Mouse (Mus musculus): ENCODE results near the gene Zmym6. TPM values are rescaled to one million over a fixed set of nuclear protein-coding genes. Genes with fewer than 3 reads are reported as not detected.

The Zmym6 gene
- polyA plus RNA-seq, 1 experiment from 2014 or later: 41.0 TPM

DNA sequence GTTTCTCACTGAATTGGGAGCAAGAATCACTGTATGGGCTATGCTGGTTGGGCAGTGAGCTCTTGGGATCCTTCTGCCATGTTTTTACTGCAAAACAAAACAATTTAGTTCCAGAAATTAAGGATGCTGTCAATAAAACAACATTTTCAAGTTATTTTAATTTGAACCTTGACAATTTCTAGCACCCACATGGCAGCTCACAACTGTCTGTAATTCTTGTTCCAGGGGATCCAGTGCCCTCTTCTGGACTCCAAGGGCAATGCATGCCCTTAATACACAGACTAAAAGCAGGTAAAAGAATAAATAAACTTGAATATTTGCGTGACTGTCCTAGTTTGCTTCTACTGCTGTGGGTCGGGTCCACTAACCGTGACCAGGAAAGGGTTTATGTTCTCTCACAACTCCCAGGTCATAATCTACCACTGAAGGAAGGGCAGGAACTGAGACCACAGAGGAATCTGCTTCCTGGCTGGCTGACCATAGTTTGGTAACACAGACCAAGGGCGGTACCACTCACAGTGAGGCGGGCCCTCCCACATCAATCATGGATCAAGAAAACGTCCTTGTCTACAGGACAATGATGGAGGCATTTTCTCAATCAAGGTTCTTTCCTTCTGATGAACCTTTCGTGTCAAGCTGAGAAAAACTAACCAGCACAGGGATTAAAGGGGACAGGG, 22.5 kb upstream of the Zmym6 start:
- H3K27me3 ChIP-seq (ENCODE audit: control insufficient read depth, insufficient read depth, low read depth, low read length): no peaks in the 10 kb centered on the region
- WGBS: 85% methylated on average over 7 of the region's 7 CpGs
- no peak for ATAC-seq

GRCm38 (mm10) chr4:127060585-127061290, 16.4 kb upstream of the Zmym6 start, which contains the start of gene Zmym1:
Zmym1 (minus strand) TSS chr4:127061152.
- Histone ChIP-seq H3K4me1 (ENCODE audit: control insufficient read depth, insufficient read depth, low read length) (0 out of 2 replicates have a peak, but pooled peaks cover 2% of the 10 kb centered on the region), H3K36me3 (ENCODE audit: control insufficient read depth, insufficient read depth, low read length) (peaks cover 8% of the 10 kb centered on the region; the same call in 1 of the 2 replicates), H3K9ac (ENCODE audit: low read depth, low read length) (peak within 1 kb of the TSS; percentile 69), H3K4me3 (ENCODE audit: low read depth, low read length) (peak within 1 kb of the TSS; percentile 66), H3K27me3 (ENCODE audit: control insufficient read depth, insufficient read depth, low read depth, low read length) (no peaks in the 10 kb centered on the region), H3K9me3 (replicated peaks; ENCODE audit: control insufficient read depth, low read length, poor library complexity, severe bottlenecking) (no peaks in the 10 kb centered on the region), H3K27ac (ENCODE audit: low read length) (peak within 1 kb of the TSS; percentile 26; the same call in 1 of the 2 replicates), H3K4me2 (ENCODE audit: low read length) (peak within 1 kb of the TSS; percentile 55)
- under 1% methylated on average over 38 of the region's 38 CpGs for WGBS
- peak; percentile 91 for ATAC-seq

More for the DNA sequence above, 22.5 kb upstream of the Zmym6 start:
- H3K4me2 ChIP-seq (ENCODE audit: low read length): no peak overlapping the region
- H3K27ac ChIP-seq (ENCODE audit: low read length): no peak overlapping the region
- no peak overlapping the region for H3K9ac ChIP-seq (ENCODE audit: low read depth, low read length)
- H3K4me3 ChIP-seq (ENCODE audit: low read depth, low read length): no peak overlapping the region
- H3K36me3 ChIP-seq (ENCODE audit: control insufficient read depth, insufficient read depth, low read length): peaks cover 14% of the 10 kb centered on the region; the same call in 1 of the 2 replicates
- H3K4me1 ChIP-seq (ENCODE audit: control insufficient read depth, insufficient read depth, low read length): no peaks in the 10 kb centered on the region
- no peaks in the 10 kb centered on the region for H3K9me3 ChIP-seq (replicated peaks; ENCODE audit: control insufficient read depth, low read length, poor library complexity, severe bottlenecking)

DNA sequence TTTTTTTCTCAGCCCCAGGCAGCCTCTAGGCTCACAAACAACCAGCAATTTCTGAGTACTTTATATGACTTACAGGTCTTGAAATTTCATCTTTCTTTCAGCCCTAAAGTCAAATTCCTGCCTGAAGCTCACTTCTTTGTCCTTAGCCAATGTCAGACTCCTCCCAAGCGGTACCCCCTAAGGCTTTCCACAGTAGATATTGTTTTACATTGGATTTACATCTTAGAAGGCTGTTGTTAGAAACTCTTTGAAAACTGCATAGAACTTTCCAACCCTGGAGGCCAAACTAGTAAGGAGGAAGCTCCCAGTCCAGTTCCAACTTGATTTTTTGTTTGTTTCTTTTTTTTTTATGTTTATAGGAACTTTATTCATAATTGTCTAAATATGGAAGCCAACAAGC, 13.1 kb upstream of the Zmym6 start:
- Histone ChIP-seq H3K4me1 (ENCODE audit: control insufficient read depth, insufficient read depth, low read length) (0 out of 2 replicates have a peak, but pooled peaks cover 2% of the 10 kb centered on the region), H3K9ac (ENCODE audit: low read depth, low read length) (no peak overlapping the region), H3K4me2 (ENCODE audit: low read length) (no peak overlapping the region), H3K9me3 (replicated peaks; ENCODE audit: control insufficient read depth, low read length, poor library complexity, severe bottlenecking) (no peaks in the 10 kb centered on the region), H3K27ac (ENCODE audit: low read length) (no peak overlapping the region), H3K4me3 (ENCODE audit: low read depth, low read length) (no peak overlapping the region), H3K36me3 (ENCODE audit: control insufficient read depth, insufficient read depth, low read length) (no peaks in the 10 kb centered on the region), H3K27me3 (ENCODE audit: control insufficient read depth, insufficient read depth, low read depth, low read length) (no peaks in the 10 kb centered on the region)
- 45% methylated on average over 1 of the region's 1 CpGs for WGBS
- ATAC-seq: no peak

- peaks cover 19% of the 10 kb centered on the region for H3K4me1 ChIP-seq (ENCODE audit: control insufficient read depth, insufficient read depth, low read length)
- no peak overlapping the region for H3K9ac ChIP-seq (ENCODE audit: low read depth, low read length)
- no peaks in the 10 kb centered on the region for H3K27me3 ChIP-seq (ENCODE audit: control insufficient read depth, insufficient read depth, low read depth, low read length)
- no peak for ATAC-seq
- H3K4me3 ChIP-seq (ENCODE audit: low read depth, low read length): no peak overlapping the region
- H3K9me3 ChIP-seq (replicated peaks; ENCODE audit: control insufficient read depth, low read length, poor library complexity, severe bottlenecking): no peaks in the 10 kb centered on the region
- H3K36me3 ChIP-seq (ENCODE audit: control insufficient read depth, insufficient read depth, low read length): no peaks in the 10 kb centered on the region
- no peak overlapping the region for H3K4me2 ChIP-seq (ENCODE audit: low read length)
- H3K27ac ChIP-seq (ENCODE audit: low read length): no peak overlapping the region
- 73% methylated on average over 1 of the region's 1 CpGs for WGBS
Measured at GRCm38 (mm10) chr4:127074915-127075314, 2.3 kb upstream of the Zmym6 start.

DNA sequence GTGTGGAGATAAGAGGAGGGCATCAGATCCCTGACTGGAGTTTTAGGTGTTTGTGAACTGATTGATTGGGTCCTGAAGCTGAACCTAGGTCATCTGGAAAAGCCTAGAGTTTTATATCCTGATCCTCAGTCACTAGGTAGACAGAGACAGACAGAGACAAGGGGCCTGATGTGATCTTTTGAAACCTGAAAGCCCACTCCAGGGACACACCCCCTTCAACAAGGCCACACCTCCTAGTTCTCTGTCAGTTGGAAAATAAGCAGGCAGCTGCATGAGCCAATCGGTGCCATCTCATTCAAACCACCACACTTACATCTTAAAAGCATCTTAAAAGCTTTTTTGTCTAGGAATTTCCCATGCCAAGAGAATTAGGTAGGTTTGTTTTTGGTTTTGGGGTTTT, 3.6 kb downstream of the Zmym6 start:
- Histone ChIP-seq H3K27me3 (ENCODE audit: control insufficient read depth, insufficient read depth, low read depth, low read length) (no peaks in the 10 kb centered on the region), H3K4me2 (ENCODE audit: low read length) (no peak overlapping the region), H3K4me3 (ENCODE audit: low read depth, low read length) (no peak overlapping the region), H3K27ac (ENCODE audit: low read length) (no peak overlapping the region), H3K36me3 (ENCODE audit: control insufficient read depth, insufficient read depth, low read length) (no peaks in the 10 kb centered on the region; the same call in 1 of the 2 replicates), H3K9me3 (replicated peaks; ENCODE audit: control insufficient read depth, low read length, poor library complexity, severe bottlenecking) (no peaks in the 10 kb centered on the region), H3K9ac (ENCODE audit: low read depth, low read length) (no peak overlapping the region), H3K4me1 (ENCODE audit: control insufficient read depth, insufficient read depth, low read length) (peaks cover 27% of the 10 kb centered on the region)
- ATAC-seq: no peak
- whole genome bisulfite sequencing: 39% methylated on average over 1 of the region's 1 CpGs

DNA sequence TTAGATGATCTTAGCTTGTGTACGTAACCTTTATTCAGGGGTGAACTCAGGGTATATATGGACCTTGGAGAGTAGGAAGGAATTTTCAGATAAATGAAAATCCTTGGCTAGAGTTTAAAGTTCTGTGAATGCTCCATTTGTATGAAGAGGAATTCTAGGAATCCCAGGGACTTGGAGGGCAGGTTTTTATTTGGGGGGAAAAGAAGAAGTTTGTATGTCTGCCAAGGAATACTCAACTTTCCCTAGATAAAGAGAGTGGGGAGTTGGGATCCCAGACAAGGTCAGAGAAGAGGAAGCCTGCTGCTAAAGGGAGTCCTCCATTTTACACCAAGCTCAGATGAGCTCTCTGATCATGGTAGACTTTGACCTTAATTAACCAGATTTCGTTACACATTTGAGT, 5.9 kb downstream of the Zmym6 start:
- no peaks in the 10 kb centered on the region for H3K9me3 ChIP-seq (replicated peaks; ENCODE audit: control insufficient read depth, low read length, poor library complexity, severe bottlenecking)
- H3K27ac ChIP-seq (ENCODE audit: low read length): no peak overlapping the region
- no peak overlapping the region for H3K9ac ChIP-seq (ENCODE audit: low read depth, low read length)
- no peak overlapping the region for H3K4me2 ChIP-seq (ENCODE audit: low read length)
- peaks cover 3% of the 10 kb centered on the region; the same call in 1 of the 2 replicates for H3K36me3 ChIP-seq (ENCODE audit: control insufficient read depth, insufficient read depth, low read length)
- ATAC-seq: no peak
- WGBS: 97% methylated on average over 2 of the region's 2 CpGs
- no peaks in the 10 kb centered on the region for H3K27me3 ChIP-seq (ENCODE audit: control insufficient read depth, insufficient read depth, low read depth, low read length)
- peaks cover 22% of the 10 kb centered on the region for H3K4me1 ChIP-seq (ENCODE audit: control insufficient read depth, insufficient read depth, low read length)
- no peak overlapping the region for H3K4me3 ChIP-seq (ENCODE audit: low read depth, low read length)

DNA sequence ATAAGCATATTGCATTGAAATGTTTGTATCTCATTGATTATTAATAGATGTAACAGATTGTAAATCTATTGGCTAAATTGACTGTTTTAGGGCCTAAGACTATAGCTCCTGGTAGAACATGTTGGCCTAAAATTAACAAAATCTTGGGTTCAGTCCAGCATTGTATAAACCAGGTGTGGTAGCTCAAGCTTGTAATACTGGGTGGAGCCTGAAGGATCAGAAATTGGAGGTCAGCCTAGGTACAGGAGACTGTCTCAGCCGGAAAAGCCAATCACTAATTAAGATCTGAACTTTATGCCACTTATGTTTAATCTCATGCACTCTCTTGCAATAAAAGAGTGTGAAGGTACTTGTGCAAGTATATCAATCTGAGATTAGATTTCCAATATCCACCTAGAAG, 8.6 kb downstream of the Zmym6 start:
- no peak overlapping the region for H3K4me2 ChIP-seq (ENCODE audit: low read length)
- 0 out of 2 replicates have a peak, but pooled peaks cover 2% of the 10 kb centered on the region for H3K4me1 ChIP-seq (ENCODE audit: control insufficient read depth, insufficient read depth, low read length)
- peaks cover 6% of the 10 kb centered on the region; the same call in 1 of the 2 replicates for H3K36me3 ChIP-seq (ENCODE audit: control insufficient read depth, insufficient read depth, low read length)
- 82% methylated on average over 1 of the region's 1 CpGs for WGBS
- H3K9ac ChIP-seq (ENCODE audit: low read depth, low read length): no peak overlapping the region
- ATAC-seq: no peak
- H3K27ac ChIP-seq (ENCODE audit: low read length): no peak overlapping the region
- no peak overlapping the region for H3K4me3 ChIP-seq (ENCODE audit: low read depth, low read length)
- no peaks in the 10 kb centered on the region for H3K27me3 ChIP-seq (ENCODE audit: control insufficient read depth, insufficient read depth, low read depth, low read length)
- no peaks in the 10 kb centered on the region for H3K9me3 ChIP-seq (replicated peaks; ENCODE audit: control insufficient read depth, low read length, poor library complexity, severe bottlenecking)

GRCm38 (mm10) chr4:127091188-127091587, 14.0 kb downstream of the Zmym6 start:
- Histone ChIP-seq H3K4me1 (ENCODE audit: control insufficient read depth, insufficient read depth, low read length) (no peaks in the 10 kb centered on the region), H3K27me3 (ENCODE audit: control insufficient read depth, insufficient read depth, low read depth, low read length) (no peaks in the 10 kb centered on the region)
- 94% methylated on average over 1 of the region's 1 CpGs for WGBS

DNA sequence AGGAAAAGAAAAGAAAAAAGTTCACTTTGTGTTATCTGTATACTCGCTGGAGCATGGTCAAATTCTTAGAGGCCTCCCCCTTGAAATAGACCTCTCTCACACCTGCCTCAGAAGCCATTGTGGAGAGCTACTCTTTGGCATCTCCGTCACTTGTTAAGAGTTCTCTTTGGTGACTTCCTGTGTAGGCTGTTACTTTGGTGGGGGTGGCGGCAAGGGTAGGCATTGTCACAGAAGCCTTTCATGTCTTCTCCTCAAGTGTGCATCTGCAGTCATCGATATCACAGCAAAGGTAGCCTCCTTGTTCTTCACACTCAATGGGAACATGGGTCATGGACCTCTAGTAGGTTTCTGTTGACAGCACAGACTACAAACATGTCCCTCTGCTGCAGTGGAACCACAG, 17.9 kb downstream of the Zmym6 start:
- WGBS: 93% methylated on average over 4 of the region's 4 CpGs
- ATAC-seq: no peak

More at GRCm38 (mm10) chr4:127091188-127091587, 14.0 kb downstream of the Zmym6 start:
- no peak overlapping the region for H3K4me3 ChIP-seq (ENCODE audit: low read depth, low read length)
- no peak for ATAC-seq
- H3K36me3 ChIP-seq (ENCODE audit: control insufficient read depth, insufficient read depth, low read length): peaks cover 8% of the 10 kb centered on the region
- no peak overlapping the region for H3K4me2 ChIP-seq (ENCODE audit: low read length)
- H3K9me3 ChIP-seq (replicated peaks; ENCODE audit: control insufficient read depth, low read length, poor library complexity, severe bottlenecking): no peaks in the 10 kb centered on the region
- H3K9ac ChIP-seq (ENCODE audit: low read depth, low read length): no peak overlapping the region
- H3K27ac ChIP-seq (ENCODE audit: low read length): no peak overlapping the region

More for the DNA sequence above, 17.9 kb downstream of the Zmym6 start:
- Histone ChIP-seq H3K36me3 (ENCODE audit: control insufficient read depth, insufficient read depth, low read length) (peaks cover 2% of the 10 kb centered on the region), H3K9ac (ENCODE audit: low read depth, low read length) (no peak overlapping the region), H3K9me3 (replicated peaks; ENCODE audit: control insufficient read depth, low read length, poor library complexity, severe bottlenecking) (no peaks in the 10 kb centered on the region), H3K27ac (ENCODE audit: low read length) (no peak overlapping the region), H3K4me3 (ENCODE audit: low read depth, low read length) (no peak overlapping the region), H3K4me2 (ENCODE audit: low read length) (no peak overlapping the region), H3K4me1 (ENCODE audit: control insufficient read depth, insufficient read depth, low read length) (no peaks in the 10 kb centered on the region), H3K27me3 (ENCODE audit: control insufficient read depth, insufficient read depth, low read depth, low read length) (no peaks in the 10 kb centered on the region)

All from midbrain, embryonic 16.5 days (tissue).